Mouse (Mus musculus): ENCODE results near the gene Zhx3. TPM values are rescaled to one million over a fixed set of nuclear protein-coding genes. Genes with fewer than 3 reads are reported as not detected.

Gene Zhx3
- polyA plus RNA-seq (2017; shearing (Covaris generic)): 16.6 TPM

GRCm38 (mm10) chr2:160872890-160873382 lies at the start of gene Zhx3:
Gene Zhx3, minus strand, starts transcription at chr2:160872998.

GRCm38 (mm10) chr2:160912231-160912671 lies 39.5 kb upstream of the Zhx3 start, which contains the start of gene Emilin3:
Gene Emilin3, minus strand, starts transcription at chr2:160912328.

GRCm38 (mm10) chr2:160880453-160881195 lies 7.8 kb upstream of the Zhx3 start, which contains the start of gene Lpin3:
Gene Lpin3, plus strand, starts transcription at chr2:160880670.

GRCm38 (mm10) chr2:160731117-160731838 lies 141.5 kb downstream of the Zhx3 start, which contains the start of gene Plcg1:
Gene Plcg1, plus strand, starts transcription at chr2:160731300.

Other genes starting within 250 kb of the Zhx3 start
- 91.8 TPM for gene Top1, start 227.1 kb downstream of the Zhx3 start, polyA plus RNA-seq (2017; shearing (Covaris generic))
- gene Plcg1, start 141.7 kb downstream of the Zhx3 start, polyA plus RNA-seq (2017; shearing (Covaris generic)): 230 TPM
- gene Lpin3, start 7.7 kb upstream of the Zhx3 start, polyA plus RNA-seq (2017; shearing (Covaris generic)): not detected
- gene Emilin3, start 39.3 kb upstream of the Zhx3 start, polyA plus RNA-seq (2017; shearing (Covaris generic)): not detected
- gene Chd6, start 236.1 kb upstream of the Zhx3 start, polyA plus RNA-seq (2017; shearing (Covaris generic)): 80.1 TPM